Mouse (Mus musculus) cerebellum, adult 8-10 months (tissue): ENCODE results near the gene Myl4.

Experiments used
- DNase-seq: peaks from one replicate; pipeline ENCODE4 v3.0.0; 2022

The Myl4 gene

GRCm38 (mm10) chr11:104607491-104608245 lies 57.2 kb downstream of the Myl4 start, which contains the start of gene Itgb3:
Gene Itgb3, plus strand, starts transcription at chr11:104608000.
- peak; percentile 66 for DNase-seq

- no peak for DNase-seq
Observed at GRCm38 (mm10) chr11:104608249-104608920, 57.9 kb downstream of the Myl4 start.

DNA sequence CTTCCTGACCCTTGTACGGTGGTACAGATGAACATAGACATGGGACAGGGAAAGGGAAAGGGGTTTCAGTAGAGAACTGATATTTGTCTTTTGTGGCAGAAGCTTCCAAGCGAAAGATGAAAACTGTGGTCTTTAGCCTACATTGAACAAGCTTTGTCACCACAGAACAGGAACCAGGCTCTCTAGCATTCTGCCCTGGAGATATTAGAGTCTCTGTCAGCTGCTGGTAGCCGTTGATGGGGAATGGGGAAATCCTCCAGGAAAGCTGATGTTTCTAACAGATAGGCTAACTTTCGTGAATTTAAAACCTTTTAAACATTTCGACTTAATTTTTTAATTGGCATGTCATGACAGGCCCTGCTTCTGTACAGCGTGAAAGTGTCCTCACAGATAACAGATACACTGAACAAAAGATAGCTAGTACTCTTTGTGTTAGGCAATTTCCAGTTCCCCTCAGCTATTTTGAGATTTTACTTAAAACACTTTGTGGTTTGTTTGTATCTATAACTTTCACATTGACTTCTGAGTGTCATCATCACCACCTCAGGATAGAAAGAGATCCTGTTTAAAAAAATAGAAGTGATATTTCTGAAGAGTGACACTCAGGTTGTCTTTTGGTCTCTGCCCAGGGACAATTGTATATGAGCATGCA lies 58.7 kb downstream of the Myl4 start:
- no peak for DNase-seq

GRCm38 (mm10) chr11:104609733-104610132 lies 59.3 kb downstream of the Myl4 start:
- no peak for DNase-seq

GRCm38 (mm10) chr11:104611579-104612151 lies 61.2 kb downstream of the Myl4 start:
- no peak for DNase-seq

- DNase-seq: no peak
Observed at GRCm38 (mm10) chr11:104613551-104613950, 63.1 kb downstream of the Myl4 start.

- no peak for DNase-seq
Observed at GRCm38 (mm10) chr11:104614130-104614529, 63.7 kb downstream of the Myl4 start.

DNA sequence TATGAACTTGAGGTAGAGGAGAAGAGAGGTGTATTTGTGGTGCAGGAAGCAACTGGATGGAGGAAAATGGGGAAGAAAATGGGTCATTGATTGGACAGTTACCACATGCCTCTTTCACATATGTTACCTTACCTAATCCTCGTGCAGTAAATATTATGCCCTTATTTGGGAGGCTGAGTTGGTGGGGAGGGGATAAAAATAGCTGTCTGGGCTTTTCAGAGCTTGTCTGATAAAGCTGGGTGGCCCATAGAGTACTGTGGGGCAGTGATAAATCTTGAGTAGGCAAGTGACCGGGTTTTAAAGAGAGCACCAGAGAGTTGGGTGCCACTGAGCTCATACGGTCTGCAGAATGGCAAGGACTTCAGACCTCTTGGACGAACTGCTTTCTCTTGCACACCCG lies 65.7 kb downstream of the Myl4 start:
- no peak for DNase-seq

DNA sequence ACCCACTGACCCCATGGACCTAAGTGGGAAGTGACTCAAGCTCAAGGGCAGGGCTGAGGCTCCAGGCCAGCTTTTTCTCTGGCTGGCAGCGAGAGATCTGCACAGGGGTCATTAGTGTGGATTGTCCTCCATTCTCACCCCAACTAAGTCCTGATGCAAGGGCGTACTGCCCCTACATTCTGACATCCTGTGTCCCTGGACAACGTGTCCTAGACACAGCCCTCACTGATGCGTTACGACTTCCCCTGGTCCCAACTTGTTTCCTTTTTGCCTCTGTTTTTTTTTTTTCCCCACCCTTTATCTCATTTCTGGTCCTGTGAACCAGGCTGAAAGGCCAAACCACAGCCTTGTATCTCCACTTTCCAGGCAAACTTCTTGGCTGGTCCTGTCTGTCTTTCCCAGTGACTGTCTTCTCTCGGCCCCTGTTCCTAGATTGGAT lies 68.2 kb downstream of the Myl4 start:
- DNase-seq: no peak

GRCm38 (mm10) chr11:104619084-104620022 lies 68.9 kb downstream of the Myl4 start:
- DNase-seq: no peak

GRCm38 (mm10) chr11:104622040-104622962 lies 71.8 kb downstream of the Myl4 start:
- DNase-seq: no peak

GRCm38 (mm10) chr11:104624791-104625391 lies 74.4 kb downstream of the Myl4 start:
- DNase-seq: peak; percentile 65

DNA sequence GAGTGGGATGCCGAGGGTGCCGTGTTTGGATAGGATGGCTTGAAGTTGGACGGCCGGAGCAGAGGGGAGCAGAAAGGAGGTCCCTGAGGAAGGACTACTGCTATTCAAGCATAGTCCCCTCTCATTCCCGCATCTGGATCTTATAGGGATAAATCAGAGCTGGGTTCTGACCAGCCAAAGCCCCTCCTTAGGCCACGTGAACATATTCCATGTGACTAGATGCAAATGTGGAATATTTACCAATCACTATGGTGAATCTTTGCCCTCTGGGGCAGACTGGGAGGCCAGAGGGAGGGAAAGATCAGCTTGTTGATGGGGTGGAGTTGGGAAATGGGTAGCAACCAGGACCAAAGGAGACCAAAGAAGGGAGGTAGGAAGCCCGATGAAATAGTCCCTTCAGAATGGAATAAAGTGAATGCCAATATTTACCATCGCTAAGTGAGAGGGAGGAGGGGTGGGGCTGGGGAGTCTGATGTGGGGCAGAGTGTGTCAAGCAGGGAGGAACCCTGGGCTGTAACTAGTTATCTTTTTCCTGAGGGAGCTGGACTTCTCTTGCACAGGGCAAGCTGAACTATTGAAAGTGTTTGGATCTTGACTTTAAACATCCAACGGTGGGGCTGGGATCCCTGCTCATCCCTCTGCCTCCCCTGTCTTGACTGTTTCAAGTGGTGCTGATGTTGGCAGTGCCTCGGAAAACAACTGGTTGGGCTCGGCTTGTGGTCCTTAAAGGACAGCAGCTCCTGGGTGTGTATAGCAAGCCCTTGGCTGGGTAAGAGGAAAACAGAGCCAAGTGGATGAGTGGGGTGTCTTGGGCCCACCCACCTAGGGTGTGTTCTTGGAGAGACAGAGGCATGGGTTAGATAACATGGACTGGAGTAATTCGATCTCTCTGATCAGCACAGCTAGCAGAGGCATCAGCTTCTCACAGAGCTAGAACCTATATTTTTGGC lies 75.3 kb downstream of the Myl4 start:
- DNase-seq: no peak

GRCm38 (mm10) chr11:104626635-104627034 lies 76.2 kb downstream of the Myl4 start:
- no peak for DNase-seq

GRCm38 (mm10) chr11:104627616-104628301 lies 77.3 kb downstream of the Myl4 start:
- DNase-seq: no peak

DNA sequence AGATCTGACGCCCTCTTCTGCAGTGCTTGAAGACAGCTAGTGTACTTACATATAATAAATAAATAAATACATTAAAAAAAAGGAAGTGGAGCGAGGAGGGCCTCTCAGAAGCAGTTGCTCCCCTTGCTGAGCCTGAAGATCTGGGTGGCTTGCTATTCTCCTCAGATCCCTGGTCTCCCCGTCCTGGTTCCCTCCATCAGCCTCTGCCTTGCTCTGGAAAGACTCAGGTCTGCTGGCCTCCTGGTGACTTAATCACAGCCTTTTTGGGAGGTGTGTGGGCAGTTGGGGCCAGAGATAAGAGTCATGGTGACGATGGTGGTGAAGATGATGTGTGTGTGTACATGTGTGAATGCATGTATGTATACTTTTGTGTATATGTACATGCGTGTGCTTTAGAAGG lies 78.1 kb downstream of the Myl4 start:
- DNase-seq: no peak

GRCm38 (mm10) chr11:104630185-104630835 lies 79.8 kb downstream of the Myl4 start:
- DNase-seq: peak; percentile 77

DNA sequence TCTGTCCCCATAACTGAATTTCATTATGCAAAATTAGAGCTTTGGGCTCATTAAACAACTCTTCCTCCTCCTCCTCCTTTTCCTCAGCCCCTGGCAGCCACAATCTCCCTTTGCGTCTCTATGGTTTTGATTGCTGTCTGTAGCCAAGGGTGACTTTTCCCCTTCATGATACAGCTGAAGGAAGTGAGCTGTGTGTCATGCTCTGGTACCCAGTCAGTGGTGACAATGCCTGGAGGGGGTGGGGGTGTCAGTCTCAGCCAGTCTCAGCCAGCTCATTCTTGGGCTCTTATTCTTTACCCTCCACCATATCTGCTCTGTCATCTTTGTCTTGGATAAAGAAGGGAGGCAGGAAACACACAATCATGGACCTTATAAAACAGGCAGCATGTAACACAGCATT lies 80.8 kb downstream of the Myl4 start:
- DNase-seq: no peak
